Mouse (Mus musculus) cortical plate, adult 2 months (tissue): ENCODE results near the gene Tmem52.

Source experiments
- CTCF ChIP-seq: fragments of 200-500 bp; IDR thresholded peaks from 2 replicates; pipeline ENCODE4 v1.5.1; 2011; ENCODE audit warnings: mild to moderate bottlenecking, control low read depth, low read length; ENCODE audit not compliant: insufficient read depth; ENCODE audit errors: extremely low read depth
- POLR2A ChIP-seq: fragments of 200-500 bp; IDR thresholded peaks from 2 replicates; pipeline ENCODE4 v1.6.1; 2011; ENCODE audit warnings: mild to moderate bottlenecking, low read length, control low read depth; ENCODE audit not compliant: insufficient read depth; ENCODE audit errors: extremely low read depth

DNA sequence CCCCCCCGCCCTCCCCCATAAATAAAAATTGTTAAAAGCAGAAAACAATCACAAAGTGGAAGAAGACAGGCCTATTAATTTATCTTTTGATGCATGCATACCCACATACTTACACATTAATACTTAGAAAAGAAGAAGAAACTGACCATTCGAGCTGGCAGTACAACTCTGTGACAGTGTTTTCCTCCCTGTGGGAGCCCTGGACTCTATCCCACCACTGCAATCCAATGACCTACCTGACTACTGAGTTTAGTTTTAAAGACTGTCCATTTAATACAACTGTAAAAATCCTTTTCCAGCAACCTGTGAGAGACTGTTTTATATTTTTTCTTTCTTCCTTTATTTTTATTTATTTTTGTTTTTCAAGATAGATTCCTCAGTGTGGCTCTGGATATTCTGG, 32.2 kb downstream of the Tmem52 start:
- no peak for TF ChIP-seq CTCF
- TF ChIP-seq POLR2A: no peak
